Mouse (Mus musculus): ENCODE results near the gene C530008M17Rik. TPM values are rescaled to one million over a fixed set of nuclear protein-coding genes. Genes with fewer than 3 reads are reported as not detected.

C530008M17Rik gene
- total RNA-seq, 2 experiments from 2014 or later: 85.4 to 87.6 TPM

Other genes starting within 250 kb of the C530008M17Rik start
- not detected for gene Gm7271, start 172.5 kb upstream of the C530008M17Rik start, total RNA-seq (2021)
- 10 to 100 TPM; 51.8 to 59.4 TPM for gene Exoc1, start 127.2 kb upstream of the C530008M17Rik start, total RNA-seq (2021)
- gene Cep135, start 67.8 kb upstream of the C530008M17Rik start, total RNA-seq (2021): 1 to 10 TPM; 5.8 to 5.9 TPM
- gene Aasdh, start 249.0 kb downstream of the C530008M17Rik start, total RNA-seq (2021): 10 to 100 TPM; 19.6 to 20.2 TPM

Data from left cerebral cortex, postnatal 14 days (tissue).